Mouse (Mus musculus) retina, embryonic 14.5 days (tissue): ENCODE data around the gene Tfdp1.

ENCODE experiments used
- DNase-seq: peaks from one replicate; pipeline ENCODE4 v3.0.0-alpha.2; 2015; ENCODE audit warnings: low spot score

The Tfdp1 gene

DNA sequence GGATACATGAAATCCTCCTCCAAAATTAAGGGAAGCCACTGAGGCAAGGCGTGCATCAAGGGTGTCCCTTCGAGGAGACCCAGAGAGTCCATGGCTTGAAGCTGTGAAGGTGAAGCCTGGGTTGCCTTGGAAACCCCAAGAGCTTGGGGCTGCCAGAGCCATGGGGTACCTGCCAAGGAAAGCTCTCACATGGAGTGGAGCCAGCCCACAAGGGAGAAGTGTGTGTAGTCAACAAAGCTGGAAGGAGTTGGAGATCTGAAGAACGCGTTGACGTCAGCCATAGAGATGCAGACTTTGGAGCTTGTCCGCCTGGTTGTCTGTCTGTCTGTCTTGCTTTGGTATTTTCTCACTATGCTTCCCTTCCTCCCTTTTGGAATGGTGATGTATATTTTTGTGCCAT, 82.4 kb downstream of the Tfdp1 start:
- no peak for DNase-seq

DNA sequence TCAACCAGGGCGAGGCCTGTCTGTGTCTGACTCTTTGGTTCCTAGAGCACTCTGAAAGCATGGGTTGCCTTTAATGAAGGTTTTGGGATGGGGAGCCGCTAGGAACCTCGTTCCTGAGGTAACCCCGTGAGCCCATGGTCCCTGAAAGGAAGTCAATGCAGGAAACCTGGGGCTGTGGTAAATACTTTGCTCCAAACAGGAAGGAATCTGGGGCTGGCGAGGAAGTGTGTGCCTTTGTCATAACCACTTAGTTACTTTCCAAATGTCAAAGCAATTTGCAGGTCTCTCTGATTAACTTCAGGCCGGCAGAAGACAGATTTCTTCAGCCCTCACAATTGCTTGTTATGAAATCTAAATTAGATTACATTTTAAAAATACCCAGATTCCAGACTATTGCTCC, 88.8 kb downstream of the Tfdp1 start:
- no peak for DNase-seq
